Mouse (Mus musculus): Measurements from ENCODE around the gene Arhgap44.

GRCm38 (mm10) chr11:65185114-65185513 lies 22.4 kb upstream of the Arhgap44 start:
- no peak for TF ChIP-seq CTCF (IDR thresholded peaks at IDR 0.05; ENCODE audit: borderline replicate concordance, insufficient read depth, low read length)
- TF ChIP-seq POLR2A (IDR thresholded peaks at IDR 0.05; ENCODE audit: low read depth, low read length), result no peak

Data from embryonic fibroblast, embryonic 13.5 days (primary cell).